ENCODE assay signal across 7 mouse cellular contexts in the genomic region with DNA sequence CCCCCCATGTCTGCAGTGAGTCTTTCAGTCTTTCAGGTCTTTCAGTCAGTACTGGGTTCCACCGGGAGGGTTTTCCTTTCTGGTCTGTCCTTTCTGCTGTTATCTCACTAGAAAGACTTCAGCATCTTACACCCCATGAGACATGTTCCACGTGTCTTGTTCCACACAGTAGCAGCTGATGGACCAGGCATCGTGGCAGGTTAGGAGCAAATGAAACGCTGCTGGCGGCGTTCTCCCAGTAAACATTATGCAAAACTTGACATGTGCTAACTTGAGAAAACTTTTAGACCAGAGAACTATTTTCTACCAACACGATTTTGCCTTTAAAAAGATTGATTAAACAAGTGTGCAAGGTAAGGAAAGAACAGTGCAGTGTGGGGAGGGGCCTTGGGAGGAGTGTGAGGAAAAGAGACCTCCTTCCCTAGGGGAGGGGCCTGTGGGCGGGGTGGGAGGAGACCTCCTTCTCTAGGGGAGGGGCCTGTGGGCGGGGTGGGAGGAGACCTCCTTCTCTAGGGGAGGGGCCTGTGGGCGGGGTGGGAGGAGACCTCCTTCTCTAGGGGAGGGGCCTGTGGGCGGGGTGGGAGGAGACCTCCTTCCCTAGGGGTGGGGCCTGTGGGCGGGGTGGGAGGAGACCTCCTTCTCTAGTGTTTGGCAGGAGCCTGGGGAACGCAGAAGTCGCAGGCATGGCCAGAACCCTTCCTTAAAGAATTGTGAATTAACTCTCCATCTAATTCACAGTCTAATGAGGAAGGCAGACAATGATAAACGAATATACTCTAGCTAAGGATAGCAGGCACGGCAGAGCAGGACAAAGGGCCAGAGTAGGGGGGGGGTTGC.
DNase-seq lines count a peak whose midpoint lies in the region; ATAC-seq and TF ChIP-seq lines count a peak whose summit lies in the region.

No protein-coding gene starts in this region.

- TF ChIP-seq EP300 in MEL (IDR thresholded peaks at IDR 0.05; ENCODE audit: low read depth in 1 of 2, low read length in 2 of 2): no peak

- H3K4me1 ChIP-seq in MEL (ENCODE audit: control insufficient read depth in 1 of 2, insufficient read depth in 2 of 2, low read length in 2 of 2): peaks cover 4 to 10% of the 10 kb centered on the region in 2 experiments
- H3K4me1 ChIP-seq in bone marrow, adult 2 months (ENCODE audit: control insufficient read depth, insufficient read depth, low read length): peaks cover 2% of the 10 kb centered on the region
- no peaks in the 10 kb centered on the region; the same call in 1 of the 2 replicates for H3K4me1 ChIP-seq in forebrain, postnatal 0 days (ENCODE audit: insufficient read depth)
- H3K4me1 ChIP-seq in intestine, postnatal 0 days (replicated peaks; ENCODE audit: control insufficient read depth, insufficient read depth, low read length): no peaks in the 10 kb centered on the region
- peaks cover 6% of the 10 kb centered on the region; the same call in 1 of the 2 replicates for H3K4me1 ChIP-seq in lung, embryonic 14.5 days (ENCODE audit: insufficient read depth)

- peak overlapping the region; percentile 74 to 81 for H3K4me3 ChIP-seq in MEL (ENCODE audit: control insufficient read depth in 1 of 2, insufficient read depth in 1 of 2, low read depth in 2 of 2, low read length in 2 of 2)
- peak overlapping the region; percentile 64 for H3K4me3 ChIP-seq in bone marrow, adult 2 months (replicated peaks; ENCODE audit: control insufficient read depth, low read depth, low read length)
- H3K4me3 ChIP-seq in forebrain, postnatal 0 days (ENCODE audit: low read depth, low read length): 0 out of 2 replicates have a peak overlapping the region, but pooled peaks have one; percentile 20
- H3K4me3 ChIP-seq in intestine, postnatal 0 days (ENCODE audit: low read depth, low read length): peak overlapping the region; percentile 39
- peak overlapping the region; percentile 40 for H3K4me3 ChIP-seq in lung, embryonic 14.5 days (ENCODE audit: low read depth, low read length)

- TF ChIP-seq POLR2A in MEL (IDR thresholded peaks at IDR 0.05; ENCODE audit: control insufficient read depth in 1 of 2, insufficient read depth in 1 of 2, low read depth in 1 of 2, low read length in 2 of 2, poor library complexity in 1 of 2): no peak
- no peak for TF ChIP-seq POLR2A in bone marrow, adult 2 months (IDR thresholded peaks at IDR 0.05; ENCODE audit: borderline replicate concordance, control insufficient read depth, low read depth, low read length)

- H3K27ac ChIP-seq in MEL (ENCODE audit: control insufficient read depth, low read depth, low read length): peak overlapping the region; percentile 67
- 0 out of 2 replicates have a peak overlapping the region, but pooled peaks have one; percentile 17 for H3K27ac ChIP-seq in bone marrow, adult 2 months (ENCODE audit: control insufficient read depth, insufficient read depth, low read depth, low read length, poor library complexity)
- no peak overlapping the region for H3K27ac ChIP-seq in forebrain, postnatal 0 days (ENCODE audit: low read depth, low read length)
- H3K27ac ChIP-seq in intestine, postnatal 0 days (ENCODE audit: low read depth, low read length): 0 out of 2 replicates have a peak overlapping the region, but pooled peaks have one; percentile 4
- H3K27ac ChIP-seq in lung, embryonic 14.5 days (ENCODE audit: low read depth): peak overlapping the region; percentile 70; the same call in 1 of the 2 replicates

- peak; percentile 38 for ATAC-seq in forebrain, postnatal 0 days
- peak; percentile 69 for ATAC-seq in intestine, postnatal 0 days
- ATAC-seq in lung, embryonic 14.5 days (ENCODE audit: insufficient read depth): peak; percentile 76
- ATAC-seq in neutrophil, adult 5-6 weeks (ENCODE audit: extremely low read depth, insufficient number of reproducible peaks, low FRiP score, poor library complexity, severe bottlenecking): peak; percentile 44

- no peaks in the 10 kb centered on the region; a peak in 1 of 4 replicates for H3K36me3 ChIP-seq in MEL (ENCODE audit: control insufficient read depth in 1 of 2, insufficient read depth in 2 of 2, low read length in 2 of 2)
- H3K36me3 ChIP-seq in forebrain, postnatal 0 days (ENCODE audit: insufficient read depth): no peaks in the 10 kb centered on the region
- no peaks in the 10 kb centered on the region for H3K36me3 ChIP-seq in intestine, postnatal 0 days (ENCODE audit: control insufficient read depth, insufficient read depth)
- H3K36me3 ChIP-seq in lung, embryonic 14.5 days (ENCODE audit: insufficient read depth): no peaks in the 10 kb centered on the region

- TF ChIP-seq CTCF in MEL (IDR thresholded peaks at IDR 0.05 in 2 of 3, conservative IDR thresholded peaks at IDR 0.05 in 1 of 3; ENCODE audit: control insufficient read depth in 1 of 3, insufficient read depth in 1 of 3, low read depth in 2 of 3, low read length in 3 of 3, poor library complexity in 1 of 3, severe bottlenecking in 1 of 3): no peak
- TF ChIP-seq CTCF in bone marrow, adult 2 months (IDR thresholded peaks at IDR 0.05; ENCODE audit: control insufficient read depth, insufficient read depth, low read length): no peak
- no peak for TF ChIP-seq CTCF in forebrain, postnatal 0 days (IDR thresholded peaks at IDR 0.05; ENCODE audit: low read depth)
- TF ChIP-seq CTCF in intestine, postnatal 0 days (IDR thresholded peaks at IDR 0.05; ENCODE audit: low read depth): no peak
- TF ChIP-seq CTCF in lung, embryonic 14.5 days (IDR thresholded peaks at IDR 0.05; ENCODE audit: low read depth): no peak

- H3K4me2 ChIP-seq in forebrain, postnatal 0 days (ENCODE audit: low read depth): peak overlapping the region; percentile 34
- H3K4me2 ChIP-seq in intestine, postnatal 0 days (replicated peaks; ENCODE audit: low read depth): peak overlapping the region; percentile 82
- H3K4me2 ChIP-seq in lung, embryonic 14.5 days: peak overlapping the region; percentile 70

- TF ChIP-seq RAD21 in MEL (IDR thresholded peaks at IDR 0.05; ENCODE audit: low read depth, low read length): no peak

- peak; percentile 89 for DNase-seq in MEL (ENCODE audit: low read depth, low spot score)
- DNase-seq in forebrain, postnatal 0 days: peak; percentile 30
- DNase-seq in lung, embryonic 14.5 days: peak; percentile 80
- DNase-seq in cerebellum, adult 11 months: no peak

- H3K9ac ChIP-seq in MEL (ENCODE audit: control insufficient read depth, low read depth, low read length, poor library complexity, severe bottlenecking): peak overlapping the region; percentile 78
- no peak overlapping the region for H3K9ac ChIP-seq in forebrain, postnatal 0 days
- H3K9ac ChIP-seq in intestine, postnatal 0 days (ENCODE audit: low read depth, low read length): peak overlapping the region; percentile 49
- peak overlapping the region; percentile 50 for H3K9ac ChIP-seq in lung, embryonic 14.5 days

- no peaks in the 10 kb centered on the region for H3K9me3 ChIP-seq in MEL (replicated peaks; ENCODE audit: insufficient read depth, low read length)
- H3K9me3 ChIP-seq in forebrain, postnatal 0 days (ENCODE audit: low read length): no peaks in the 10 kb centered on the region
- H3K9me3 ChIP-seq in intestine, postnatal 0 days (ENCODE audit: control insufficient read depth): no peaks in the 10 kb centered on the region
- H3K9me3 ChIP-seq in lung, embryonic 14.5 days (ENCODE audit: low read depth, low read length): no peaks in the 10 kb centered on the region

- H3K79me2 ChIP-seq in MEL (ENCODE audit: control insufficient read depth, insufficient read depth, low read length, poor library complexity): no peaks in the 10 kb centered on the region; the same call in 1 of the 2 replicates

- WGBS in bone marrow, adult 2 months: under 1% methylated on average over 14 of the region's 16 CpGs
- WGBS in forebrain, postnatal 0 days: 4% methylated on average over 14 of the region's 16 CpGs
- WGBS in intestine, postnatal 0 days: 3% methylated on average over 12 of the region's 16 CpGs
- WGBS in lung, embryonic 14.5 days: 4% methylated on average over 14 of the region's 16 CpGs

- no peaks in the 10 kb centered on the region for H3K27me3 ChIP-seq in MEL (ENCODE audit: control insufficient read depth in 1 of 2, insufficient read depth in 2 of 2, low read length in 2 of 2)
- no peaks in the 10 kb centered on the region for H3K27me3 ChIP-seq in forebrain, postnatal 0 days (ENCODE audit: insufficient read depth, low read length)
- H3K27me3 ChIP-seq in intestine, postnatal 0 days (replicated peaks; ENCODE audit: control insufficient read depth, insufficient read depth, low read length): no peaks in the 10 kb centered on the region
- no peaks in the 10 kb centered on the region for H3K27me3 ChIP-seq in lung, embryonic 14.5 days (ENCODE audit: insufficient read depth, low read length)

TF ChIP-seq in MEL, 35 proteins besides CTCF, POLR2A, EP300 and RAD21 (continues in another document):
- TF ChIP-seq ETS1 (IDR thresholded peaks at IDR 0.05; ENCODE audit: low read depth, low read length) (peak; percentile 53; the same call in 1 of the 2 replicates), JUND (IDR thresholded peaks at IDR 0.05; ENCODE audit: low read depth, low read length) (no peak), MYC (IDR thresholded peaks at IDR 0.05; ENCODE audit: low read depth, low read length) (peak; percentile 94), ZC3H11A (IDR thresholded peaks at IDR 0.05; ENCODE audit: low read depth, low read length) (no peak), SIN3A (IDR thresholded peaks at IDR 0.05; ENCODE audit: low read length) (peak; percentile 95), NRF1 (IDR thresholded peaks at IDR 0.05; ENCODE audit: insufficient read depth, low read depth, low read length, poor library complexity, severe bottlenecking) (no peak), ZNF384 (IDR thresholded peaks at IDR 0.05; ENCODE audit: low read depth, low read length) (no peak), POLR2AphosphoS2 (IDR thresholded peaks at IDR 0.05; ENCODE audit: low read length) (no peak), E2F4 (IDR thresholded peaks at IDR 0.05; ENCODE audit: borderline replicate concordance, low read depth, low read length) (no peak), ZKSCAN1 (IDR thresholded peaks at IDR 0.05; ENCODE audit: low read depth, low read length) (no peak), MXI1 (IDR thresholded peaks at IDR 0.05; ENCODE audit: low read depth, low read length) (peak; percentile 100), MAX (IDR thresholded peaks at IDR 0.05; ENCODE audit: low read length) (peak; percentile 95), CHD2 (IDR thresholded peaks at IDR 0.05; ENCODE audit: low read length) (no peak), ZMIZ1 (IDR thresholded peaks at IDR 0.05; ENCODE audit: low read depth, low read length) (no peak), CHD1 (IDR thresholded peaks at IDR 0.05; ENCODE audit: low read depth, low read length) (peak; percentile 4; the same call in 1 of the 2 replicates), MEF2A (IDR thresholded peaks at IDR 0.05; ENCODE audit: extremely low read depth, insufficient replicate concordance, low read depth, low read length, poor library complexity, severe bottlenecking) (no peak), HCFC1 (IDR thresholded peaks at IDR 0.05; ENCODE audit: low read depth, low read length) (no peak), KAT2A (conservative IDR thresholded peaks at IDR 0.05; ENCODE audit: low read depth, low read length) (no peak), MAZ (IDR thresholded peaks at IDR 0.05; ENCODE audit: low read depth, low read length) (peak; percentile 74; the same call in 1 of the 2 replicates)

Comparison
In these comparisons a context has a peak if more than half of its experiments do, and no peak if none do; other contexts are left out.
1. H3K4me3 ChIP-seq: peak in every context shown above with its lines; median percentile 78 in MEL; 64 in bone marrow, adult 2 months; 40 in lung, embryonic 14.5 days; 39 in intestine, postnatal 0 days; 20 in forebrain, postnatal 0 days.